Mouse (Mus musculus) heart, adult 2 months (tissue): ENCODE results near the gene Gmnc. TPM values are rescaled to one million over a fixed set of nuclear protein-coding genes. Genes with fewer than 3 reads are reported as not detected.

Experiments used
- DNase-seq, 2 experiments: peaks; one replicate each; pipeline ENCODE4 v3.0.0; 2021
- H3K27ac ChIP-seq: fragments of 200-600 bp; 2 replicates; pipeline ENCODE4 v1.8.1; 2022
- H3K27me3 ChIP-seq: fragments of 200-500 bp; 2 replicates; pipeline ENCODE4 v1.6.1; 2012; ENCODE audit warnings: mild to moderate bottlenecking, low read length, inconsistent platforms, mixed read lengths; ENCODE audit not compliant: control insufficient read depth, insufficient read depth
- H3K36me3 ChIP-seq: fragments of 200-500 bp; 2 replicates; pipeline ENCODE4 v1.6.1; 2012; ENCODE audit warnings: low read length, inconsistent platforms; ENCODE audit not compliant: control insufficient read depth, insufficient read depth
- H3K4me1 ChIP-seq: fragments of 200-500 bp; 2 replicates; pipeline ENCODE4 v1.6.1; 2011; ENCODE audit warnings: low read length; ENCODE audit not compliant: control insufficient read depth, insufficient read depth
- H3K4me3 ChIP-seq: fragments of 200-600 bp; 2 replicates; pipeline ENCODE4 v1.8.1; 2022
- H3K79me2 ChIP-seq: fragments of 200-500 bp; replicated peaks from 2 replicates; pipeline ENCODE4 v1.6.1; 2012; ENCODE audit warnings: mild to moderate bottlenecking, inconsistent platforms, low read length, moderate library complexity, mixed read lengths; ENCODE audit not compliant: control insufficient read depth, insufficient read depth
- H3K9ac ChIP-seq: fragments of 200-500 bp; 2 replicates; pipeline ENCODE4 v1.6.1; 2012; ENCODE audit warnings: low read depth, mild to moderate bottlenecking, control low read depth, inconsistent platforms, low read length, mixed read lengths
- CTCF ChIP-seq: fragments of 200-600 bp; IDR thresholded peaks from 2 replicates; pipeline ENCODE4 v1.8.1; 2022; ENCODE audit warnings: antibody characterized with exemption, mild to moderate bottlenecking, moderate library complexity
- EP300 ChIP-seq: fragments of 200-500 bp; IDR thresholded peaks from 2 replicates; pipeline ENCODE4 v1.6.1; 2011; ENCODE audit warnings: low read depth, low read length, control low read depth; ENCODE audit not compliant: insufficient read depth
- POLR2A ChIP-seq: fragments of 200-500 bp; IDR thresholded peaks from 2 replicates; pipeline ENCODE4 v1.6.1; 2011; ENCODE audit warnings: mild to moderate bottlenecking, low read depth, low read length, control low read depth; ENCODE audit not compliant: insufficient read depth
- WGBS: fragments of 180-500 bp; shearing (Covaris S2); methylation state at CpG from one replicate; pipeline ENCODE4 v1.1.7; 2018; 5-methylcytosine and 5-hydroxymethylcytosine counted together
- intact Hi-C: fragments of 180-260 bp; cut with DNase I; formaldehyde crosslinking; loops from one replicate; pipeline ENCODE4 v1.15.1; 2025
- polyA plus RNA-seq: library from polyadenylated mRNA; depleted of rRNA; stranded (reverse); fragments of >200 nt; gene quantifications from 2 replicates; pipeline ENCODE4 v1.2.3, GENCODE M21; 2012
- total RNA-seq, 2 experiments: library from RNA; stranded (reverse); gene quantifications; 2 replicates each; pipeline ENCODE4 v1.2.3; 2021

Gmnc gene
- total and polyA plus RNA-seq, 3 experiments = 0.08 to 0.18 TPM; not detected in 1

- no peaks in the 10 kb centered on the region for H3K79me2 ChIP-seq
- intact Hi-C loops = no loop called here
- no peak overlapping the region for H3K9ac ChIP-seq
- H3K27me3 ChIP-seq = no peaks in the 10 kb centered on the region
- TF ChIP-seq CTCF (no peak), EP300 (no peak), POLR2A (no peak)
- no peak overlapping the region for H3K4me3 ChIP-seq
- H3K36me3 ChIP-seq = no peaks in the 10 kb centered on the region
- no peaks in the 10 kb centered on the region for H3K4me1 ChIP-seq
- no peak for DNase-seq
- 44% methylated on average over 4 of the region's 4 CpGs for WGBS
- no peak overlapping the region for H3K27ac ChIP-seq
Measured at GRCm38 (mm10) chr16:26886337-26886736, 105.1 kb downstream of the Gmnc start.

- intact Hi-C loops = no loop called here
- Histone ChIP-seq H3K27me3 (no peaks in the 10 kb centered on the region), H3K36me3 (no peaks in the 10 kb centered on the region), H3K9ac (no peak overlapping the region), H3K4me1 (no peaks in the 10 kb centered on the region), H3K4me3 (no peak overlapping the region), H3K27ac (no peak overlapping the region), H3K79me2 (no peaks in the 10 kb centered on the region)
- 47% methylated on average over 3 of the region's 3 CpGs for WGBS
- DNase-seq = no peak
- no peak for TF ChIP-seq CTCF
Measured at GRCm38 (mm10) chr16:26876885-26877284, 114.6 kb downstream of the Gmnc start.
